Mouse (Mus musculus): Measurements from ENCODE around the gene Pla2g1b.

DNA sequence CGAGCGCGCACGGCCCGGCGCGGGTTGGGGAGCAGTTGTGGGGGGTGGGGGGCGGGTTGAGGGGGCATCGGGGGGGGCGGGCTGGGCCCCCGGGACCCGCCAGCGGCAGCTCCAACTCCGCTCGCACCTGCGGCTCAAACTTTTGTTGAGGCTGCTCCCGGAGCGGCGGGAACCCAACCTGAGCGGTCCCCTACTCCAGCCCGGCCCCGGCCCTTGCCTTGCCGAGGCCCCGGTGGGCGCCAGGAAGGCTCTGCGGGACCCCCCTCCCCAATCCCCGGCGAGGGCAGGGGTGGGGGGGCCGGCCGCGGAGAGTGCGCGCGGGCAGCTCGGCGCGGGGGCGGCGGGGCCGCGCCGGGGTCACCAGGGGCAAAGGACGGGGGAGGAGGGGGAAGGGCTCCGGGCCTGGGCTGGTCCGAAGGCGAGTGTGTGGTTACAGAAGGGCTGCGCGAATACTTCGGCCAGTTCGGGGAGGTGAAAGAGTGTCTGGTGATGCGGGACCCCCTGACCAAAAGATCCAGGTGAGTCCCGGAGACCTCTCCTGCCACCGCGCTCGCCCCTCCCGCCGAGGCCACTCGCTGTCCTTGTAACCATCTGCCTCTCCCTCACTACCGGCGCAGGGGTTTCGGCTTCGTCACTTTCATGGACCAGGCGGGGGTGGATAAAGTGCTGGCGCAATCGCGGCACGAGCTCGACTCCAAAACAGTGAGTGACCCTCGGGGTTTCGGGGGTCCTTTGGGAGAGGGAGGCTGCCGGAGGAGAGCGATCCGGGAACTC is 35.7 kb upstream of the Pla2g1b start:
- TF ChIP-seq CTCF (IDR thresholded peaks at IDR 0.05; ENCODE audit: low read depth), result no peak
- TF ChIP-seq EP300 (IDR thresholded peaks at IDR 0.05; ENCODE audit: low read depth), result no peak

All from liver, postnatal 0 days (tissue).